Mouse (Mus musculus): ENCODE data around the gene Tagap1. TPM values are rescaled to one million over a fixed set of nuclear protein-coding genes. Genes with fewer than 3 reads are reported as not detected.
"Not testable (repeated sequence)": the region's sequence is repeated elsewhere in the genome, so short reads cannot be mapped to it uniquely, and the experiment has no call there.

The Tagap1 gene
- total RNA-seq, 2 experiments from 2014 or later, result 20.9 to 21.3 TPM

GRCm38 (mm10) chr17:6962936-6963335 is 2.0 kb upstream of the Tagap1 start:
- DNase-seq, result peak; percentile 24
- intact Hi-C loops (cut with DNase I), result not testable (repeated sequence)

- DNase-seq; intact Hi-C loops (cut with DNase I): not testable (repeated sequence)
Observed at GRCm38 (mm10) chr17:6962339-6962738, 1.4 kb upstream of the Tagap1 start.

- DNase-seq; intact Hi-C loops (cut with DNase I): not testable (repeated sequence)
Observed at GRCm38 (mm10) chr17:6961181-6962000, 435 bp upstream of the Tagap1 start.

- DNase-seq; intact Hi-C loops (cut with DNase I): not testable (repeated sequence)
Observed at GRCm38 (mm10) chr17:6960349-6960748, 607 bp downstream of the Tagap1 start.

GRCm38 (mm10) chr17:6959543-6960259 is 1.3 kb downstream of the Tagap1 start:
- intact Hi-C loops (cut with DNase I); DNase-seq: not testable (repeated sequence)

- DNase-seq; intact Hi-C loops (cut with DNase I): not testable (repeated sequence)
Observed at GRCm38 (mm10) chr17:6958881-6959280, 2.1 kb downstream of the Tagap1 start.

GRCm38 (mm10) chr17:6948769-6949228 is 12.2 kb downstream of the Tagap1 start:
- DNase-seq; intact Hi-C loops (cut with DNase I): not testable (repeated sequence)

GRCm38 (mm10) chr17:6947984-6948768 is 12.8 kb downstream of the Tagap1 start, which contains the start of gene Rsph3b:
Gene Rsph3b (minus strand): TSS chr17:6948682.
- intact Hi-C loops (cut with DNase I), result not testable (repeated sequence)
- peak; percentile 87 for DNase-seq

- DNase-seq; intact Hi-C loops (cut with DNase I): not testable (repeated sequence)
Observed at GRCm38 (mm10) chr17:6947637-6947983, 13.3 kb downstream of the Tagap1 start.

GRCm38 (mm10) chr17:6942560-6942959 is 18.4 kb downstream of the Tagap1 start:
- intact Hi-C loops (cut with DNase I); DNase-seq: not testable (repeated sequence)

- intact Hi-C loops (cut with DNase I); DNase-seq: not testable (repeated sequence)
Observed at GRCm38 (mm10) chr17:6931625-6932024, 29.3 kb downstream of the Tagap1 start.

- intact Hi-C loops (cut with DNase I); DNase-seq: not testable (repeated sequence)
Observed at GRCm38 (mm10) chr17:6920351-6920894, 40.5 kb downstream of the Tagap1 start.

- DNase-seq; intact Hi-C loops (cut with DNase I): not testable (repeated sequence)
Observed at GRCm38 (mm10) chr17:6919388-6919787, 41.6 kb downstream of the Tagap1 start.

- intact Hi-C loops (cut with DNase I); DNase-seq: not testable (repeated sequence)
Observed at GRCm38 (mm10) chr17:6915282-6915681, 45.7 kb downstream of the Tagap1 start.

GRCm38 (mm10) chr17:6914066-6914465 is 46.9 kb downstream of the Tagap1 start:
- DNase-seq; intact Hi-C loops (cut with DNase I): not testable (repeated sequence)

Other genes starting within 250 kb of the Tagap1 start
- 10 to 100 TPM; 17.4 to 19.9 TPM for gene Ezr, start 178.4 kb downstream of the Tagap1 start, total RNA-seq (2021)
- 10 to 100 TPM; 31.2 to 32.9 TPM for gene Rsph3b, start 12.5 kb downstream of the Tagap1 start, total RNA-seq (2021)
- 10 to 100 TPM; 28.6 to 34.9 TPM for gene Rnaset2b, start 9.5 kb upstream of the Tagap1 start, total RNA-seq (2021)
- under 1 TPM in 1 of 2 experiments, not detected in 1; 0.32 TPM for gene Gm49721, start 17.7 kb upstream of the Tagap1 start, total RNA-seq (2021)
- 1 to 10 TPM in 1 of 2 experiments, not detected in 1; 1.1 TPM for gene Gm1604a, start 64.4 kb upstream of the Tagap1 start, total RNA-seq (2021)
- gene Rps6ka2, start 209.0 kb upstream of the Tagap1 start, total RNA-seq (2021), result 10 to 100 TPM; 36.7 to 38.5 TPM

Data from left cerebral cortex, postnatal 4 days (tissue).